In genomic region chr16:92454002-92454401, GRCm38 (mm10) we compare ENCODE assay signal across 13 mouse cellular contexts. TPM values are rescaled to one million over a fixed set of nuclear protein-coding genes. Genes with fewer than 3 reads are reported as not detected.
"Had no signal": no experiment of that assay in that cellular context is flagged by ENCODE, and none has a peak within 500 bp of the region (broad histone marks: within the 10 kb centered on the region; RNA-seq: fewer than 3 reads in every experiment).

No protein-coding gene starts in this region.

- H3K4me3 ChIP-seq: intestine, embryonic 15.5 days; limb, embryonic 12.5 days; liver, embryonic 13.5 days; midbrain, embryonic 13.5 days had no signal

- H3K9ac ChIP-seq: intestine, embryonic 15.5 days; limb, embryonic 12.5 days; liver, embryonic 13.5 days; liver, postnatal 0 days; midbrain, embryonic 13.5 days had no signal

- H3K9me3 ChIP-seq: intestine, embryonic 15.5 days; limb, embryonic 12.5 days; liver, embryonic 13.5 days; midbrain, embryonic 13.5 days had no signal

- H3K36me3 ChIP-seq: intestine, embryonic 15.5 days had no signal

- H3K27ac ChIP-seq: intestine, embryonic 15.5 days; kidney, postnatal 0 days; limb, embryonic 12.5 days; liver, embryonic 13.5 days; macrophage; midbrain, embryonic 13.5 days had no signal

- H3K27me3 ChIP-seq: intestine, embryonic 15.5 days; limb, embryonic 12.5 days; liver, embryonic 13.5 days; midbrain, embryonic 13.5 days had no signal

- ATAC-seq: intestine, embryonic 15.5 days; liver, postnatal 0 days; midbrain, embryonic 13.5 days had no signal

- DNase-seq: kidney, adult 8-10 months; kidney, postnatal 4 days; liver; liver, embryonic 13.5 days; liver, postnatal 0 days; right cerebral cortex, postnatal 14 days; thymus, adult 18-20 months; thymus, postnatal 14 days had no signal

- H3K4me2 ChIP-seq: intestine, embryonic 15.5 days; limb, embryonic 12.5 days; liver, embryonic 13.5 days; midbrain, embryonic 13.5 days had no signal

- H3K4me1 ChIP-seq: intestine, embryonic 15.5 days; limb, embryonic 12.5 days had no signal

RNA-seq across cellular contexts. Expression of gene Clic6, which starts 31.5 kb away (rescaled TPM):
- polyA plus RNA-seq: macrophage had no signal
